Mouse (Mus musculus) CH12F3 (cell line): ENCODE data around the gene Wdr53.
"Not testable (repeated sequence)": the region's sequence is repeated elsewhere in the genome, so short reads cannot be mapped to it uniquely, and the experiment has no call there.

ENCODE experiments used
- in situ Hi-C: fragments of 300-500 bp; cut with MboI; formaldehyde crosslinking; loops from 2 replicates; pipeline ENCODE4 v1.14.3; 2020; ENCODE audit warnings: low sequenced_read_pairs

Gene Wdr53

GRCm38 (mm10) chr16:32277308-32278256, 30.6 kb downstream of the Wdr53 start, which contains the start of gene Rnf168:
Gene Rnf168 (plus strand): TSS chr16:32277459.
- in situ Hi-C loops, result no loop called here

GRCm38 (mm10) chr16:32278396-32278795, 31.4 kb downstream of the Wdr53 start:
- in situ Hi-C loops, result no loop called here

GRCm38 (mm10) chr16:32280211-32280610, 33.2 kb downstream of the Wdr53 start:
- in situ Hi-C loops, result no loop called here

- in situ Hi-C loops, result no loop called here
Measured at GRCm38 (mm10) chr16:32282608-32283007, 35.6 kb downstream of the Wdr53 start.

GRCm38 (mm10) chr16:32291821-32292220, 44.8 kb downstream of the Wdr53 start:
- in situ Hi-C loops, result no loop called here

- in situ Hi-C loops, result not testable (repeated sequence)
Measured at GRCm38 (mm10) chr16:32299617-32300016, 52.6 kb downstream of the Wdr53 start.

GRCm38 (mm10) chr16:32303046-32303445, 56.0 kb downstream of the Wdr53 start:
- in situ Hi-C loops, result no loop called here

GRCm38 (mm10) chr16:32303886-32304285, 56.9 kb downstream of the Wdr53 start:
- in situ Hi-C loops, result no loop called here
